Mouse (Mus musculus) heart, postnatal 10 days (tissue): ENCODE measurements at regions not wholly inside any gene's neighbourhood (a gene's known extent, or its start where the extent isn't known, plus 50 kb on each side); places are given as distances from the start of the nearest gene placed in this dataset.

Experiments used
- DNase-seq, 2 experiments: peaks; one replicate each; pipeline ENCODE4 v3.0.0; 2021
- intact Hi-C: fragments of 180-260 bp; cut with DNase I; formaldehyde crosslinking; loops from one replicate; pipeline ENCODE4 v1.15.1; 2025

- peak in 1 of 2 experiments; percentile 4 for DNase-seq
- intact Hi-C loops = no loop called here
Measured at GRCm38 (mm10) chr3:148762541-148763225, 227.7 kb downstream of the Adgrl2 start.

GRCm38 (mm10) chr3:148761586-148761985 lies 228.8 kb downstream of the Adgrl2 start:
- intact Hi-C loops = no loop called here
- no peak for DNase-seq

- no peak for DNase-seq
- intact Hi-C loops = no loop called here
Measured at GRCm38 (mm10) chr3:148759500-148759899, 230.9 kb downstream of the Adgrl2 start.

- intact Hi-C loops = no loop called here
- DNase-seq = no peak
Measured at GRCm38 (mm10) chr3:148746234-148746633, 244.1 kb downstream of the Adgrl2 start.

GRCm38 (mm10) chr3:148744651-148745050 lies 245.7 kb downstream of the Adgrl2 start:
- DNase-seq = no peak

GRCm38 (mm10) chr3:148734194-148734749 lies 256.1 kb downstream of the Adgrl2 start:
- intact Hi-C loops = no loop called here
- DNase-seq = no peak

More at GRCm38 (mm10) chr3:148744651-148745050, 245.7 kb downstream of the Adgrl2 start:
- intact Hi-C loops = no loop called here

GRCm38 (mm10) chr3:148733227-148733854 lies 257.0 kb downstream of the Adgrl2 start:
- intact Hi-C loops = no loop called here
- peak; percentile 19 to 26 for DNase-seq

GRCm38 (mm10) chr3:148731436-148731835 lies 258.9 kb downstream of the Adgrl2 start:
- intact Hi-C loops = no loop called here
- no peak for DNase-seq

GRCm38 (mm10) chr3:148729242-148729680 lies 261.1 kb downstream of the Adgrl2 start:
- intact Hi-C loops = loop anchor here (5.0 kb wide), 1 partner anchor 258 kb away; no protein-coding TSS in a partner anchor
- DNase-seq = peak in 1 of 2 experiments; percentile 18

- intact Hi-C loops = loop anchor here (5.0 kb wide), 1 partner anchor 259 kb away; no protein-coding TSS in a partner anchor
- DNase-seq = no peak
Measured at GRCm38 (mm10) chr3:148728513-148729241, 261.7 kb downstream of the Adgrl2 start.

GRCm38 (mm10) chr3:148726596-148727331 lies 263.6 kb downstream of the Adgrl2 start:
- DNase-seq = no peak
- intact Hi-C loops = loop anchor here (5.0 kb wide), 1 partner anchor 261 kb away; no protein-coding TSS in a partner anchor

- DNase-seq = no peak
- intact Hi-C loops = no loop called here
Measured at GRCm38 (mm10) chr3:148696555-148696954, 293.8 kb downstream of the Adgrl2 start.

GRCm38 (mm10) chr3:148695453-148695852 lies 294.9 kb downstream of the Adgrl2 start:
- no peak for DNase-seq
- intact Hi-C loops = no loop called here

GRCm38 (mm10) chr3:148683181-148683580 lies 307.2 kb downstream of the Adgrl2 start:
- intact Hi-C loops = no loop called here
- DNase-seq = no peak

GRCm38 (mm10) chr3:148682445-148682994 lies 307.8 kb downstream of the Adgrl2 start:
- intact Hi-C loops = no loop called here

GRCm38 (mm10) chr3:148681186-148681585 lies 309.2 kb downstream of the Adgrl2 start:
- intact Hi-C loops = no loop called here
- no peak for DNase-seq

More at GRCm38 (mm10) chr3:148682445-148682994, 307.8 kb downstream of the Adgrl2 start:
- DNase-seq = no peak

GRCm38 (mm10) chr3:148680737-148681136 lies 309.6 kb downstream of the Adgrl2 start:
- intact Hi-C loops = no loop called here
- peak; percentile 74 to 79 for DNase-seq

- DNase-seq = no peak
- intact Hi-C loops = no loop called here
Measured at GRCm38 (mm10) chr3:148680086-148680485, 310.3 kb downstream of the Adgrl2 start.

- DNase-seq = no peak
- intact Hi-C loops = loop anchor here (5.0 kb wide), 1 partner anchor 308 kb away; no protein-coding TSS in a partner anchor
Measured at GRCm38 (mm10) chr3:148679121-148679520, 311.2 kb downstream of the Adgrl2 start.

GRCm38 (mm10) chr3:148676025-148676424 lies 314.3 kb downstream of the Adgrl2 start:
- intact Hi-C loops = loop anchor here (5.0 kb wide), 1 partner anchor 311 kb away; no protein-coding TSS in a partner anchor
- DNase-seq = no peak
